Mouse (Mus musculus) embryonic facial prominence, embryonic 10.5 days (tissue): ENCODE data around the gene Zfand2b. TPM values are rescaled to one million over a fixed set of nuclear protein-coding genes. Genes with fewer than 3 reads are reported as not detected.

ENCODE experiments used
- DNase-seq: peaks from one replicate; pipeline ENCODE4 v3.0.0-alpha.2; 2017; ENCODE audit warnings: low spot score
- H3K27ac ChIP-seq: fragments of 300-500 bp; sonication (generic); replicated peaks from 2 replicates; pipeline ENCODE4 v1.5.1; 2016; ENCODE audit warnings: mild to moderate bottlenecking
- H3K27me3 ChIP-seq: fragments of 300-500 bp; sonication (generic); replicated peaks from 2 replicates; pipeline ENCODE4 v1.6.1; 2016; ENCODE audit warnings: low read depth, mild to moderate bottlenecking; ENCODE audit not compliant: poor library complexity, severe bottlenecking
- H3K36me3 ChIP-seq: fragments of 300-500 bp; sonication (generic); replicated peaks from 2 replicates; pipeline ENCODE4 v1.6.1; 2016; ENCODE audit warnings: mild to moderate bottlenecking, moderate library complexity
- H3K4me1 ChIP-seq: fragments of 300-500 bp; sonication (generic); 2 replicates; pipeline ENCODE4 v1.6.1; 2016
- H3K4me3 ChIP-seq: fragments of 300-500 bp; sonication (generic); 2 replicates; pipeline ENCODE4 v1.5.1; 2016; ENCODE audit warnings: mild to moderate bottlenecking, moderate library complexity
- H3K9me3 ChIP-seq: fragments of 300-500 bp; sonication (generic); 2 replicates; pipeline ENCODE4 v1.6.1; 2016; ENCODE audit warnings: mild to moderate bottlenecking
- WGBS: fragments of 180-500 bp; shearing (Covaris S2); methylation state at CpG from one replicate; pipeline ENCODE4 v1.1.7; 2016; 5-methylcytosine and 5-hydroxymethylcytosine counted together
- microRNA-seq: library from miRNA; unstranded; fragments of <30 nt; microRNA quantifications from one replicate; pipeline ENCODE4, GENCODE M21; 2017
- polyA plus RNA-seq: library from polyadenylated mRNA; unstranded; fragments of >200 nt; fragmentation: Nextera tagmentation; extraction: Ambion mirVana; gene quantifications from 2 replicates; pipeline ENCODE4 v1.2.1, GENCODE M21; 2016

Gene Zfand2b
- polyA plus RNA-seq, 1 experiment from 2014 or later = 33.6 TPM

DNA sequence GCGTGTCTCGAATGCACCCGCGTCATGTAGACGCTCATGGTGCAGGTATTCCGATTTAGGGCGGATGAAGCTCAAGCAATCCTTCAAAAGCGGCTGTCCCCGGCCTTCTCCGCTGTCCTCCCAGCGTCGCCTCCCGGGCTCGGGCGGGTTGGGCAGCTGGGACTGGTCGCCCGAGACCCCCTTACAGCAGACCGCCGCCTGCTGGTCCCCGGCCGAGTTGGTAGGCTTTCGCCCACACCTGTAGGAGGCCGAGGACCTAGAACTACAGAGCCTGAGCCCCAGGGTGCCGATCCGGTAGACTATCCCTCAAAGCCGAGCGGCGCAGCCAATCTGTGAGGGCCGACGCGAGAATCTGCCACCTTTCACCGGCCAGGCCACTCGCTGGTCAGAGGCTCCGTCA lies 51.1 kb downstream of the Zfand2b start, which contains the start of gene Tuba4a:
Gene Tuba4a, minus strand, starts transcription at position 335 of the 400 bp plus-strand sequence.
- WGBS = 1% methylated on average over 34 of the region's 34 CpGs
- DNase-seq = peak; percentile 60
- peak within 1 kb of the TSS; percentile 63 for H3K4me3 ChIP-seq
- H3K27me3 ChIP-seq = peaks cover 85% of the 10 kb centered on the region
- no peaks in the 10 kb centered on the region for H3K9me3 ChIP-seq
- peaks cover 16% of the 10 kb centered on the region for H3K36me3 ChIP-seq
- H3K27ac ChIP-seq = peak within 1 kb of the TSS; percentile 32; the same call in 1 of the 2 replicates
- H3K4me1 ChIP-seq = peaks cover 25% of the 10 kb centered on the region

Small RNA genes lying within 50 kb of the gene (microRNA-seq; reads per million reads assigned to microRNA genes)
- not detected for gene Gm27943

Other genes starting within 250 kb of the Zfand2b start
- gene Cfap65, start 233.0 kb upstream of the Zfand2b start, polyA plus RNA-seq = 0.08 TPM in 1 of 2 replicates, not detected in the other
- 0.11 TPM in 1 of 2 replicates, not detected in the other for gene Ihh, start 217.0 kb upstream of the Zfand2b start, polyA plus RNA-seq
- 11.1 and 13.8 TPM in 2 replicates for gene Nhej1, start 43.4 kb upstream of the Zfand2b start, polyA plus RNA-seq
- gene Slc23a3, start 34.8 kb upstream of the Zfand2b start, polyA plus RNA-seq = 0.06 and 0.08 TPM in 2 replicates
- 45.3 and 46.2 TPM in 2 replicates for gene Cnppd1, start 25.9 kb upstream of the Zfand2b start, polyA plus RNA-seq
- gene Retreg2, start 25.9 kb upstream of the Zfand2b start, polyA plus RNA-seq = 32.1 and 35.8 TPM in 2 replicates
- gene Abcb6, start 11.7 kb downstream of the Zfand2b start, polyA plus RNA-seq = 32.3 and 34.8 TPM in 2 replicates
- gene Ankzf1, start 23.5 kb downstream of the Zfand2b start, polyA plus RNA-seq = 22.9 and 27.2 TPM in 2 replicates
- gene Atg9a, start 23.6 kb downstream of the Zfand2b start, polyA plus RNA-seq = 20.7 and 21.8 TPM in 2 replicates
- 13.3 and 14.5 TPM in 2 replicates for gene Glb1l, start 42.2 kb downstream of the Zfand2b start, polyA plus RNA-seq
- gene Stk16, start 42.2 kb downstream of the Zfand2b start, polyA plus RNA-seq = 139 and 145 TPM in 2 replicates
- gene Tuba4a, start 51.2 kb downstream of the Zfand2b start, polyA plus RNA-seq = 14.6 and 16.3 TPM in 2 replicates
- gene A630095N17Rik, start 63.5 kb downstream of the Zfand2b start, polyA plus RNA-seq = not detected in 2 replicates
- gene Dnajb2, start 67.8 kb downstream of the Zfand2b start, polyA plus RNA-seq = 27.0 and 27.5 TPM in 2 replicates
- 1.7 and 2.1 TPM in 2 replicates for gene Ptprn, start 95.9 kb downstream of the Zfand2b start, polyA plus RNA-seq
- gene Resp18, start 109.8 kb downstream of the Zfand2b start, polyA plus RNA-seq = 1.9 and 2.5 TPM in 2 replicates
- 144 and 150 TPM in 2 replicates for gene Dnpep, start 149.3 kb downstream of the Zfand2b start, polyA plus RNA-seq
- gene Des, start 191.7 kb downstream of the Zfand2b start, polyA plus RNA-seq = 10.4 and 15.6 TPM in 2 replicates
- gene Speg, start 206.7 kb downstream of the Zfand2b start, polyA plus RNA-seq = 30.2 and 30.6 TPM in 2 replicates